8 mouse cellular contexts compared by ENCODE assay signal in genomic region chr4:130188806-130189297, GRCm38 (mm10). TPM values are rescaled to one million over a fixed set of nuclear protein-coding genes. Genes with fewer than 3 reads are reported as not detected.
DNase-seq lines count a peak whose midpoint lies in the region; ATAC-seq and TF ChIP-seq lines count a peak whose summit lies in the region.

No protein-coding gene starts in this region.

- TF ChIP-seq CTCF in lung, adult 2 months (IDR thresholded peaks at IDR 0.05; ENCODE audit: insufficient read depth, low read length) = peak; percentile 98
- TF ChIP-seq CTCF in olfactory bulb, adult 2 months (IDR thresholded peaks at IDR 0.05; ENCODE audit: insufficient read depth, low read depth, low read length) = peak; percentile 94

- WGBS in forebrain, embryonic 14.5 days = 3% methylated on average over 13 of the region's 13 CpGs
- 2% methylated on average over 13 of the region's 13 CpGs for WGBS in lung, adult 2 months
- WGBS in olfactory bulb, adult 2 months = 2% methylated on average over 13 of the region's 13 CpGs

- in situ Hi-C loops in ES-E14 (cut with MboI; ENCODE audit: low sequenced_read_pairs in 2 of 2, unreplicated experiment in 2 of 2) = no loop called here

- no peaks in the 10 kb centered on the region for H3K36me3 ChIP-seq in ES-E14 (ENCODE audit: control insufficient read depth, insufficient read depth, low read length, poor library complexity, severe bottlenecking)
- H3K36me3 ChIP-seq in forebrain, embryonic 14.5 days (ENCODE audit: control insufficient read depth, insufficient read depth, low read length) = no peaks in the 10 kb centered on the region

- H3K4me1 ChIP-seq in ES-E14 (ENCODE audit: control insufficient read depth in 2 of 2, insufficient read depth in 2 of 2, low read length in 2 of 2, poor library complexity in 1 of 2) = no peaks in the 10 kb centered on the region
- H3K4me1 ChIP-seq in forebrain, embryonic 14.5 days (ENCODE audit: control insufficient read depth, insufficient read depth, low read length) = no peaks in the 10 kb centered on the region
- H3K4me1 ChIP-seq in lung, adult 2 months (ENCODE audit: control insufficient read depth, insufficient read depth, low read length) = no peaks in the 10 kb centered on the region
- H3K4me1 ChIP-seq in olfactory bulb, adult 2 months (ENCODE audit: control insufficient read depth, insufficient read depth, low read length) = no peaks in the 10 kb centered on the region

- no peaks in the 10 kb centered on the region for H3K27me3 ChIP-seq in forebrain, embryonic 14.5 days (replicated peaks; ENCODE audit: control insufficient read depth, insufficient read depth, low read length)

- peak; percentile 75 for DNase-seq in ES-E14 (ENCODE audit: low read depth, low spot score)
- peak; percentile 89 for DNase-seq in forebrain, embryonic 14.5 days (ENCODE audit: low spot score)
- peak; percentile 61 for DNase-seq in heart, postnatal 25 days (ENCODE audit: low spot score)
- DNase-seq in layer of hippocampus, adult 18-20 months (ENCODE audit: low spot score in 2 of 2) = peak; percentile 75 to 88
- peak; percentile 83 for DNase-seq in lung, adult 2 months
- DNase-seq in thymus, adult 18-20 months = peak; percentile 26 to 36

- intact Hi-C loops in heart, postnatal 25 days (cut with DNase I) = loop anchor here (1.0 to 5.0 kb wide), 4 partner anchors 16 to 230 kb away; no protein-coding TSS in a partner anchor

- H3K9me3 ChIP-seq in ES-E14 (ENCODE audit: control insufficient read depth, insufficient read depth, low read depth, low read length) = no peaks in the 10 kb centered on the region
- no peaks in the 10 kb centered on the region for H3K9me3 ChIP-seq in forebrain, embryonic 14.5 days (replicated peaks; ENCODE audit: control insufficient read depth, low read length)

- no peak overlapping the region for H3K9ac ChIP-seq in ES-E14 (ENCODE audit: insufficient read depth, low read depth, low read length, poor library complexity, severe bottlenecking)
- H3K9ac ChIP-seq in forebrain, embryonic 14.5 days (ENCODE audit: low read length) = no peak overlapping the region

- no peak overlapping the region for H3K27ac ChIP-seq in ES-E14 (ENCODE audit: insufficient read depth, low read depth, low read length, poor library complexity, severe bottlenecking)
- H3K27ac ChIP-seq in forebrain, embryonic 14.5 days (ENCODE audit: low read depth, low read length) = no peak overlapping the region
- H3K27ac ChIP-seq in olfactory bulb, adult 2 months (ENCODE audit: insufficient read depth, low read depth, low read length) = no peak overlapping the region

- H3K4me2 ChIP-seq in forebrain, embryonic 14.5 days (ENCODE audit: low read length) = 0 out of 2 replicates have a peak overlapping the region, but pooled peaks have one; percentile 10

- peak overlapping the region; percentile 6 to 52; a peak in 3 of 4 replicates for H3K4me3 ChIP-seq in ES-E14 (ENCODE audit: insufficient read depth in 1 of 2, low read depth in 1 of 2, low read length in 2 of 2, poor library complexity in 1 of 2, severe bottlenecking in 1 of 2)
- H3K4me3 ChIP-seq in forebrain, embryonic 14.5 days (ENCODE audit: low read depth, low read length) = no peak overlapping the region
- no peak overlapping the region for H3K4me3 ChIP-seq in lung, adult 2 months (replicated peaks; ENCODE audit: extremely low read depth, low read depth, low read length)
- no peak overlapping the region for H3K4me3 ChIP-seq in olfactory bulb, adult 2 months (ENCODE audit: insufficient read depth, low read depth, low read length)

- TF ChIP-seq POLR2A in lung, adult 2 months (IDR thresholded peaks at IDR 0.05; ENCODE audit: borderline replicate concordance, extremely low read depth, low read depth, low read length) = no peak
- TF ChIP-seq POLR2A in olfactory bulb, adult 2 months (IDR thresholded peaks at IDR 0.05; ENCODE audit: insufficient read depth, low read depth, low read length) = no peak

- ATAC-seq in cerebellum, adult (ENCODE audit: insufficient number of reproducible peaks, low FRiP score, low TSS enrichment) = peak; percentile 52; the same call in 1 of the 2 replicates
- ATAC-seq in forebrain, embryonic 14.5 days = peak; percentile 67; the same call in 1 of the 2 replicates

TF ChIP-seq in ES-E14, 5 proteins besides CTCF, POLR2A, EP300 and RAD21:
- peak; percentile 91; the same call in 1 of the 2 replicates for TF ChIP-seq ZC3H11A (IDR thresholded peaks at IDR 0.05; ENCODE audit: borderline replicate concordance, low read depth, low read length)
- peak; percentile 51; the same call in 1 of the 2 replicates for TF ChIP-seq CHD2 (IDR thresholded peaks at IDR 0.05; ENCODE audit: low read depth, low read length)
- peak; percentile 37; the same call in 1 of the 2 replicates for TF ChIP-seq MAFK (IDR thresholded peaks at IDR 0.05; ENCODE audit: insufficient read depth, low read depth, low read length)
- TF ChIP-seq ZNF384 (IDR thresholded peaks at IDR 0.05; ENCODE audit: low read depth, low read length) = 0 out of 2 replicates have a peak, but pooled peaks have one; percentile 16
- TF ChIP-seq HCFC1 (IDR thresholded peaks at IDR 0.05; ENCODE audit: borderline replicate concordance, insufficient read depth, low read length) = no peak
TF ChIP-seq in ES-E14: peak in this region for 4.

RNA-seq across cellular contexts. Expression of gene Tinagl1, which starts 13.9 kb away (rescaled TPM):
- 22.5 and 43.7 TPM in 2 replicates for total RNA-seq in ES-E14 (2012; rRNA removed)
- polyA plus RNA-seq in forebrain, embryonic 14.5 days (2014; fragmentation: Nextera tagmentation; extraction: Ambion mirVana) = 2.7 and 4.0 TPM in 2 replicates
- 10 to 100 TPM; 56.0 to 69.2 TPM for total RNA-seq in heart, postnatal 25 days (2021)
- 10 to 100 TPM; 12.5 to 15.9 TPM for total RNA-seq in layer of hippocampus, adult 18-20 months (2021)
- polyA plus RNA-seq in lung, adult 2 months (2012; rRNA removed) = 134 and 222 TPM in 2 replicates
- polyA plus RNA-seq in olfactory bulb, adult 2 months (2012; ENCODE audit: insufficient read depth, insufficient read length, low replicate concordance, missing spikeins) = not detected in 2 replicates

RNA-seq across cellular contexts. Expression of gene Gm853, which starts 33.3 kb away (rescaled TPM):
- 0.09 and 0.53 TPM in 2 replicates for total RNA-seq in ES-E14 (2012; rRNA removed)
- polyA plus RNA-seq in forebrain, embryonic 14.5 days (2014; fragmentation: Nextera tagmentation; extraction: Ambion mirVana) = 0.11 and 0.89 TPM in 2 replicates
- not detected for total RNA-seq in heart, postnatal 25 days (2021)
- total RNA-seq in layer of hippocampus, adult 18-20 months (2021) = not detected
- polyA plus RNA-seq in lung, adult 2 months (2012; rRNA removed) = not detected in 2 replicates
- not detected in 2 replicates for polyA plus RNA-seq in olfactory bulb, adult 2 months (2012; ENCODE audit: insufficient read depth, insufficient read length, low replicate concordance, missing spikeins)

RNA-seq across cellular contexts. Expression of gene Hcrtr1, which starts 49.7 kb away (rescaled TPM):
- total RNA-seq in ES-E14 (2012; rRNA removed) = 0.16 and 0.22 TPM in 2 replicates
- polyA plus RNA-seq in forebrain, embryonic 14.5 days (2014; fragmentation: Nextera tagmentation; extraction: Ambion mirVana) = 0.13 and 0.48 TPM in 2 replicates
- not detected for total RNA-seq in heart, postnatal 25 days (2021)
- total RNA-seq in layer of hippocampus, adult 18-20 months (2021) = 1 to 10 TPM; 1.6 to 2.3 TPM
- polyA plus RNA-seq in lung, adult 2 months (2012; rRNA removed) = 0.19 and 0.66 TPM in 2 replicates
- not detected in 2 replicates for polyA plus RNA-seq in olfactory bulb, adult 2 months (2012; ENCODE audit: insufficient read depth, insufficient read length, low replicate concordance, missing spikeins)

Comparison
In these comparisons a context has a peak if more than half of its experiments do, and no peak if none do; other contexts are left out.
1. DNase-seq: peak in every context shown above with its lines; median percentile 89 in forebrain, embryonic 14.5 days; 83 in lung, adult 2 months; 82 in layer of hippocampus, adult 18-20 months; 75 in ES-E14; 61 in heart, postnatal 25 days; 31 in thymus, adult 18-20 months.
2. H3K4me3 ChIP-seq: peak in ES-E14 (2 of 2); none in forebrain, embryonic 14.5 days (single experiment), lung, adult 2 months (single experiment) and olfactory bulb, adult 2 months (single experiment).